Mouse (Mus musculus) gastrocnemius, postnatal 25 days (tissue): ENCODE measurements around the gene Psmb1. TPM values are rescaled to one million over a fixed set of nuclear protein-coding genes. Genes with fewer than 3 reads are reported as not detected.
"Not testable (repeated sequence)": the region's sequence is repeated elsewhere in the genome, so short reads cannot be mapped to it uniquely, and the experiment has no call there.

Experiments used
- DNase-seq: peaks from one replicate; pipeline ENCODE4 v3.0.0; 2022
- long read RNA-seq, 2 experiments: library from polyadenylated mRNA; stranded (forward); transcript quantifications; one replicate each; pipeline ENCODE4 v2.0.0; 2021
- total RNA-seq, 2 experiments: library from RNA; stranded (reverse); gene quantifications; 1 replicate in 1 of 2; 2 replicates in 1 of 2; pipeline ENCODE4 v1.2.3; 2021

Gene Psmb1
- total RNA-seq: 100 to 1,000 TPM in 1 of 2 experiments, 10 to 100 TPM in 1; 84.4 to 104 TPM
- long read RNA-seq, experiment 1, transcript Psmb1-201 (6 exons, 1,758 nt): major isoform, 300 of 325 reads
- long read RNA-seq, experiment 1, partial matches to known transcripts: 14 of 325 reads
- long read RNA-seq, experiment 1, other reads (novel, unspliced or antisense): 7 of 325 reads
- long read RNA-seq, experiment 2, transcript Psmb1-201 (6 exons, 1,758 nt): major isoform, 264 of 279 reads
- long read RNA-seq, experiment 2, partial matches to known transcripts: 10 of 279 reads
- long read RNA-seq, experiment 2, other reads (novel, unspliced or antisense): 3 of 279 reads

DNA sequence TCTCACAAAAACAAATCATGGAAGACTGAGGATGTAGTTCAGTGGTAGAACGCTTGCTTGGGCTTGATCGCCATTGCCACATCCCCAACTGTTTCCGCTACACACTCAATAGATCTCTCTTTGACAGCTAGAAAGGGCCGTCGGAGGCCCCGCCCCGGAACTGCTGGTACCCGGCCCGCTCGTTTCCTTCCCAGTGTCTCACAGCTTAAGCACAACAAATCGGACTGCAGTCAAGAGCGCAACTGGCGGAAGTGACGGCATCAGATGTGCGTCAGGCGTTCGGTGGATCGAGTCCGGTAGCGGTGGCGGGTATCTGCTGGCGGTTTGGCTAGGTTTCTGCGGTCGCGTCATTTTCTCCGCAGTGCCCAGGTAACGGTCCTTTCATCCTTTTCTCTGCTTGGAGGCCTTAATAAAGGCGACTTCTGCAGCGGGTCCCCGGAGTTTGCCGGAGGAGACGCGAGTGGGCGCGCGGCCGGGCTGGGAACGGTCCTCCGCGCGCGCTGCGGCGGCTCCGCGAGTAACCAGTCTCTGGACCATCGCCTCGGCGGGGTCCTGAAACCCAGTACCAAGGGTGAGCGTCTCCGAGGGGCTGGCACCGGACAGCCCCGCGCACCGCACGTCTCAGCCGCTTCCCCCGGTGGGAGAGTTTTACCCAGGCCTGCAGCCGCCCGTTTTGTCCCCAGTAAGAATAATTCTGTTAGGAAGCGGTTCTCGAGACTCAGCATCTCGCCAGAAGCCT, at the start of gene Psmb1, which contains the start of gene Tbp:
Gene Psmb1 (minus strand): TSS at position 96 of the 739 bp plus-strand sequence.
Gene Tbp (plus strand): TSS at position 233 of the 739 bp plus-strand sequence.
- DNase-seq: peak; percentile 97

GRCm38 (mm10) chr17:15546440-15546839, 46.9 kb upstream of the Psmb1 start:
- no peak for DNase-seq

DNA sequence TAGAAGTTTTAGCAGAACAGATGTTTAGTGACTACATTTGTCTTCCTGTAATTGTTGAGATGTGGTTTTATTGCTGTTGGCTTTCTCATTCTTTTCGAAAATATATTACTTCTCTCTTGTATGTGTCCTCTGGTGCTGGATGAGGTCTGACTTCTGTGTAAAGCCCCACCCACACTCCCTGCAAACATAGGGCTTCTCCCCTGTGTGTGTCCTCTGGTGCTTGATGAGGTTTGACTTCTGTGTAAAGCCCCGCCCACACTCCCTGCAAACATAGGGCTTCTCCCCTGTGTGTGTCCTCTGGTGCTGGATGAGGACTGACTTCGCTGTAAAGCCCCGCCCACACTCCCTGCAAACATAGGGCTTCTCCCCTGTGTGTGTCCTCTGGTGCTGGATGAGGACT, 44.3 kb upstream of the Psmb1 start:
- not testable (repeated sequence) for DNase-seq

GRCm38 (mm10) chr17:15540309-15540708, 40.8 kb upstream of the Psmb1 start:
- no peak for DNase-seq

DNA sequence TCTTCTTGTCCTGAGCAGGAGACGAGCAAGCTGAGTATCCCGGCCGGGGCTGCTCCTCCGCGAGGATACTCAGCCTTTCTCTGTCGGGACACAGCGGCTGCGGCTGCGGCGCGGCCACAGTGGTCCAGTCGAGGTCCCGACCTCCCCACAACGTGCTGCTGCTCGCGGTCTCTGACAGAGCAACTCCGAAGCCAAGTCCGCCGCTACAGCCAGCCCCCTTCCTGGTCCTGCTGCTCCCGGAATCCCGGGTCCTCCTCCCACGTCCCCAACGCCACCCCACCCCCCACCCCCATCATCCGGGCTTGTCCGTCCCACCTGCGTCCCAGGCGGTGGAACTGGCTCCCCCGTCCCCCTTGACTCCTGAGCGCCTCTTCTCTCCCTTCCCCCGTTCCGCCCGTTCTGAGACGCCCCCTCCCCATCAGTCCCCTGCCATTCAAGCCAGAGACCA, 36.9 kb upstream of the Psmb1 start:
- no peak for DNase-seq

- DNase-seq: no peak
Observed at GRCm38 (mm10) chr17:15535943-15536342, 36.4 kb upstream of the Psmb1 start.

- DNase-seq: no peak
Observed at GRCm38 (mm10) chr17:15535162-15535800, 35.7 kb upstream of the Psmb1 start.

GRCm38 (mm10) chr17:15530141-15530540, 30.6 kb upstream of the Psmb1 start:
- no peak for DNase-seq

DNA sequence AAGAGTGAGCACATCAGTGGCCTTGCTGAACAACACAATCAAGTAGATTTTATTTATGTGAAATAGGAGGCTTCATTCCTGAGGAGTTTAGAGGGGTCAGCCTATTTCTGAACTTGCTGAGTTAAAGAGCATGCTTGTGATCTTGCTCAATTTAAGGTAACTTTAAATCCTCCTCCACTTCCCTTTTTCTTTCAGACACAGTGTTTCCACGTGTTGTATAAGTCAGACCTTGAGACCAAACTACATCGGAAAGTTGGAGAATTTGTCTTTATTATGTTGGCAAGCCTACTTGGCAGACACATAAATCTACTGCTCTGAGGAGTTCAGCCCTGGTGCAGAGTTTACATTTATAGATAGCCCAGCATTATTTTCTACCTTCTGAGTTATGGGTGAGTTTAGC, 29.3 kb upstream of the Psmb1 start:
- no peak for DNase-seq

GRCm38 (mm10) chr17:15527811-15528136, 28.2 kb upstream of the Psmb1 start:
- DNase-seq: no peak

- DNase-seq: peak; percentile 94
Observed at GRCm38 (mm10) chr17:15526986-15527810, 27.6 kb upstream of the Psmb1 start, which contains the start of gene Pdcd2. Pdcd2 (minus strand) TSS chr17:15527301.

DNA sequence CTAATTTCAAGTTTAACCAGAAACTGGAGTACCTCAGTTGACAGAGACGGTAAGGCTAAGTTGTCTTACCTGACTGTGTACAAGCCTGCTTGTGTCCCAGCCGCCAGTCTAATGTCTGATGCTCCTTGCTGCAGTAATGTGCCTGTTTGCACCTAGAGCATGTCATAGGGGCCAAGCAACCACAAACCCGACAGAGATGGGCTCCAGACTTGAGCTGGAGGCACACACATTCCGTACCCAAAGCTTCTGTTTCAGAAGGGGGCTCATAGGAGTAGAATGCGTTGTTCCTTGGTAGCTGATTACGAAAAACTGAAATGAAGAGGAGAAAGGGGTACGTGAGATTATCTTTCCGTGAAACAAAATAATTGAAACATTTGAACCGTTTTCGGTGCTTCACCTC, 26.8 kb upstream of the Psmb1 start:
- no peak for DNase-seq

- DNase-seq: no peak
Observed at GRCm38 (mm10) chr17:15518766-15519165, 19.2 kb upstream of the Psmb1 start.

DNA sequence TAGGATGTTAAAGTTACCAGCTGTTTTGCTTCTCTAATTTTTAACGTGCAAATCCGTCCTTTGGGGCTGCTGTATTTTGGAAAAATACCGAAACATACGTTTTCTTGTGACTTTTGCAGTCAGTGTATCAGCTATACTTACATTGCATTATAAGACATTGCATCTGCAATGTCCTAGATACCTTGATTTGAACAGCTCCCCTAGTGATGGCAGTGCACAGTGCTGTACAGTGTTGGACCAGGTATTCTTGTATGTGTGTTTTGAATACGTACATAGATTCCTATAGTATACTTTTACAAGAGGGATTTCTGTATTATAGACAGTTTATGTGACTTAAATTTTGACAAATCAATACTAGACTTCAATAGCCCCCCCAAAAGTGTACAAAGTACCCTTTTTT, 18.6 kb upstream of the Psmb1 start:
- DNase-seq: no peak

GRCm38 (mm10) chr17:15517776-15518175, 18.2 kb upstream of the Psmb1 start:
- DNase-seq: no peak

- DNase-seq: no peak
Observed at GRCm38 (mm10) chr17:15510694-15511093, 11.1 kb upstream of the Psmb1 start.

DNA sequence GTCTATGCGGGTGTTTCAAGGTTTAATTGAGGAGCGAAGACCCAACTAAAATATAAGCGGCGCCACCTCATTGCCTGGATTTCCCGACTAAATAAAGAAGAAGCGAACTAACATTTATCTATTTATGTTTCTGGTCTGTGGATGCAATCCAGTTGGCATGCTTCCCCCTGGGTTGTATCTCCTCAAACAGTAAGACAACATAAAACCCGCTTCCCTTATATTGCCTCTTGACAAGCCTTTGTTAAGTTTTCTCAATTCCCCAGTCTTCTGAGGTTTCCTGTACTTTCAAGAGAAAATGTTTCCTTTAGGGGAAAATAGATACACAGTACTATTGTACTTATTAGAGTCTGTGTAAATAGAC, 818 bp downstream of the Psmb1 start:
- no peak for DNase-seq

DNA sequence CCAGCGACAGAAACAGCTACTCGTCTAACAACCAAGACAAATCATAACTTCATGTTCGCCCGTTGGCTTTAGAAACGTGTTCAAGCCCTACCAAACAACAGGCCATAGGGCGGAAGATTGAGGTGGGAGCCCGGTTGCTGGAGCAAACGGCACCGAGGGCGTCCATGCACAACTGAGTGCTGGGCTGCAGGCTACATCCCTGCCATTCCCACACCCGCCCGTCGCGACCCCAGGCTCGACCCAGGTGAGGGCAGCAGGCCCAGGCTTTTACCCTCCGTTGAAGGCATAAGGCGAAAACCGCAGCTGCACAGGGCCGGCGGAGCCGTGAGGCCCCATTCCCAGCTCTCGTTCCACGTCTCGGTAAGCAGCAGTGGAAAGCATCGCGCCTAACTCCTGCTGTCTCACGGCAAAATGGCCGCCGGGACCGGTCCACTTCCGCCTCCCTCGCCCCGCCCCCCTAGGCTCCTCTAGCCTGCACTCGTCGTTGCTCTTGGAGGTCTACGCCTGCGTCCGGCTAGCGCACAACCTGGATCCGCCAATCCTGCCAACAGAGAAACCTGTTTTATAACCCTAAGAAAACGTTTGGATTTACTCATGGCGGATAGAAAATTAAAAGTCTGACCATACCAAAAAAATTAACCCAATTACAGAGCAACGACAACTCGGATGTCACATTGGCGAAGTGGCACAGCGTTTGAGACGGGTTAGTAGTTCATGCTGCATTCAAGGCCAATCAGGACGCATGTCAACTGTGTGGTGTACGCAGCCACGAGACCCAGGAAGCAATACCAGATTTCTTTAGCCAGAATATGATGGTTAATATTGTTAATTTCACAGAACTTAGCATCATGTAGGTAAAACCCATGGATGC, 1.4 kb downstream of the Psmb1 start:
- peak; percentile 91 for DNase-seq

- DNase-seq: no peak
Observed at GRCm38 (mm10) chr17:15490542-15490941, 9.0 kb downstream of the Psmb1 start.

- no peak for DNase-seq
Observed at GRCm38 (mm10) chr17:15472671-15473070, 26.9 kb downstream of the Psmb1 start.

GRCm38 (mm10) chr17:15467669-15468068, 31.9 kb downstream of the Psmb1 start:
- DNase-seq: peak; percentile 34
